Mouse (Mus musculus) heart, embryonic 16.5 days (tissue): ENCODE measurements around the gene Cacna1c. TPM values are rescaled to one million over a fixed set of nuclear protein-coding genes. Genes with fewer than 3 reads are reported as not detected.

Experiments used
- ATAC-seq: fragments of 200-750 bp; cut with Nextera tagmentation; replicated peaks from 2 replicates; pipeline ENCODE4 v1.8.0; 2017; ENCODE audit warnings: moderate number of reproducible peaks; ENCODE audit not compliant: insufficient read depth, low FRiP score; ENCODE audit errors: extremely low read depth
- H3K27ac ChIP-seq: fragments of 300-500 bp; sonication (generic); 2 replicates; pipeline ENCODE4 v1.5.1; 2014; ENCODE audit warnings: mild to moderate bottlenecking, low read length, control low read depth, moderate library complexity
- H3K27me3 ChIP-seq: fragments of 300-500 bp; sonication (generic); 2 replicates; pipeline ENCODE4 v1.6.1; 2014; ENCODE audit warnings: low read length, mixed read lengths; ENCODE audit not compliant: control insufficient read depth, insufficient read depth
- H3K36me3 ChIP-seq: fragments of 300-500 bp; sonication (generic); 2 replicates; pipeline ENCODE4 v1.6.1; 2014; ENCODE audit not compliant: control insufficient read depth, insufficient read depth
- H3K4me1 ChIP-seq: fragments of 300-500 bp; sonication (generic); 2 replicates; pipeline ENCODE4 v1.6.1; 2014; ENCODE audit warnings: low read length, mixed read lengths; ENCODE audit not compliant: control insufficient read depth, insufficient read depth
- H3K4me2 ChIP-seq: fragments of 300-500 bp; sonication (generic); 2 replicates; pipeline ENCODE4 v1.6.1; 2014; ENCODE audit warnings: low read depth, mild to moderate bottlenecking, control low read depth, low read length
- H3K4me3 ChIP-seq: fragments of 300-500 bp; sonication (generic); 2 replicates; pipeline ENCODE4 v1.5.1; 2014; ENCODE audit warnings: mild to moderate bottlenecking, control low read depth, low read length
- H3K9ac ChIP-seq: fragments of 300-500 bp; sonication (generic); 2 replicates; pipeline ENCODE4 v1.6.1; 2014; ENCODE audit warnings: low read length, control low read depth
- H3K9me3 ChIP-seq: fragments of 300-500 bp; sonication (generic); replicated peaks from 2 replicates; pipeline ENCODE4 v1.6.1; 2016; ENCODE audit warnings: low read length; ENCODE audit not compliant: control insufficient read depth
- WGBS: fragments of 180-500 bp; shearing (Covaris S2); extraction: QIAGEN DNeasy Blood & Tissue Kit; methylation state at CpG from one replicate; pipeline ENCODE4 v1.1.7; 2014; 5-methylcytosine and 5-hydroxymethylcytosine counted together
- polyA plus RNA-seq: library from polyadenylated mRNA; unstranded; fragments of >200 nt; fragmentation: Nextera tagmentation; extraction: Ambion mirVana; gene quantifications from 2 replicates; pipeline ENCODE4 v1.2.1, GENCODE M21; 2015

Cacna1c gene
- polyA plus RNA-seq, 1 experiment from 2014 or later = 66.2 TPM

DNA sequence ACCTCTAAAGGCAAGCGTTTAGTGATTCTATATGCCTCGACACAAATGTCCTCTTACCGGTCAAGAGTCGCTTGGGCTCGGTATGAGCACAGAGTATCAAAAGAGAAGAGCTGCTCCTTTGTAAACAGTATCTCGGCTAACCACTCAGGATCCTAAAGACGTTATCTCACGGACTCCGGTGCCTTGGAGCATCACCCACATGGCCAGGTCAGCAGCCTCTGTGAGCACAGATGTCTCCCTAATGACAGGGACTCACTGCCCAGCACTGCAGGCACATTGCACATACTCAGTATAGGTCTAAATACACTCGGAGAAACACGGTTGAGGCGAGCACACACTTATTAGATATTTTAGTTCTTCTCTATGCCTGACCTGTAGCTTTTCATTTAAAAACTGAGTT, 271.8 kb downstream of the Cacna1c start:
- ATAC-seq = no peak
- no peak overlapping the region for H3K27ac ChIP-seq
- H3K4me2 ChIP-seq = no peak overlapping the region
- no peak overlapping the region for H3K4me3 ChIP-seq
- H3K27me3 ChIP-seq = no peaks in the 10 kb centered on the region
- no peaks in the 10 kb centered on the region for H3K9me3 ChIP-seq
- peaks cover 7% of the 10 kb centered on the region for H3K4me1 ChIP-seq
- 63% methylated on average over 12 of the region's 12 CpGs for WGBS
- H3K9ac ChIP-seq = no peak overlapping the region
- H3K36me3 ChIP-seq = no peaks in the 10 kb centered on the region

DNA sequence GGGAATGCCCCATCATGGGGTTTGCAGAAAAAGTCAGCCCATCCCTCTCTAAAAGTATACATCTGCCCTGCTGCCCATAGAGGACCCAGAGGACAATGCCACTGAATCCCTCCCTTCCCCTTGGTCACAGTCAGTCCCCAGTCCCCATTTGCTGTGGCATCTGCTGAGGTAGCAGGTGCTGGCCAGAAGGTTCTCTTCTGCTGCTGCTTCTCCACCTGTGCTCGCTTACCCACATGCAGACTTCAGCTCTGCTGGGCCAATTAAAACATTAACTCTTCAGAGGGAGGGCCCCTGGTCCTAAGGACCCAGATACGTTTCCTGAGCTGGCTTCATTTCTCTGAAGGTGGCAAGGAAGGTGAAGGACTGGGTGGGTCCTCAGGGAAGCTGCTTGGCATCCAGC, 272.3 kb downstream of the Cacna1c start:
- 53% methylated on average over 2 of the region's 2 CpGs for WGBS
- Histone ChIP-seq H3K36me3 (no peaks in the 10 kb centered on the region), H3K4me1 (peaks cover 7% of the 10 kb centered on the region), H3K27ac (no peak overlapping the region), H3K4me2 (no peak overlapping the region), H3K4me3 (no peak overlapping the region), H3K9ac (no peak overlapping the region), H3K27me3 (no peaks in the 10 kb centered on the region), H3K9me3 (no peaks in the 10 kb centered on the region)
- ATAC-seq = no peak

GRCm38 (mm10) chr6:118923212-118923577, 273.0 kb downstream of the Cacna1c start:
- no peaks in the 10 kb centered on the region for H3K27me3 ChIP-seq
- peaks cover 7% of the 10 kb centered on the region for H3K4me1 ChIP-seq
- H3K4me2 ChIP-seq = no peak overlapping the region
- no peak for ATAC-seq
- no peak overlapping the region for H3K9ac ChIP-seq
- no peaks in the 10 kb centered on the region for H3K36me3 ChIP-seq
- no peak overlapping the region for H3K27ac ChIP-seq
- 63% methylated on average over 5 of the region's 5 CpGs for WGBS
- no peaks in the 10 kb centered on the region for H3K9me3 ChIP-seq
- no peak overlapping the region for H3K4me3 ChIP-seq

DNA sequence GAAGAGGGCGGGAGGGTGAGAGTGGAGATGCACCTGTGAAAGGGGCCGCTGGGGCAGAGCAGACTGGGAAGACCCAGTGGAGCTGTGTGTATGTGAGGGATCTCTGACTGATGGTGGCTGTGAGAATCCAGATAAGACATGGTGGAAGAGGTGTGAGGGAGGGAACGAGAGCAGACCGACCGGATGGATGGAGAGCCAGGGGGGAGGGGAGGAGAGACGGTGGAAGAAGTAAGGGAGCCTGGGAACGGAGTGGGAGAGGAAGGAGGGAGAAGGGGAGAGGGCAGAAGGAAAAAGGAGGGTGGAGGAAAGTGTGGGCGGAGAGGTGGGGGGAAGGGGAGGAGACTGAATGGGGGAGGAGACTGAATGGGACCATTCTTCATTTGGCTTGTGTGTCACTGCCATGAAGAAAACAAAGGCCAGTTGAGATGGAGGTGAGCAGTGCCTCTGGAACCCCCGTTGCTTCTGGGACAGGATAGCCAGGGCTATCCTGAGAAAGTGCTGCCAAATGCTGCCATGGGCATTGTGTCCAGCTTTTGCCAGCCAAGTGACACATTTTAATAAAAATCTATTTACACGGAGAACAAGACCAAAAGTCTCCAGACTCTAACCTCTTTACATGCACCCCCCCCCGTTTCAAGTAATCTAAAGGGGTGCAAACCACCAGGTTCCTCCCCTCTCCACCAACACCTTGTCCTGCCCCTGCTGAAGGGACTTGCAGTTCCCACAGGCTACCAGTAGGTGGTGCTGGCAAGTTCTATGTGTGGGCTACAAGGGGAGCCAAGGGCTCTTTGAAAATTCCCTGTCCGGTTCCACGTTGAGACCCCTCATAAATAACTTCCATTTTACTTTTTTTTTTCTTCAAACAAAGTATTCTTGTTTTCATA, 273.6 kb downstream of the Cacna1c start:
- Histone ChIP-seq H3K9ac (no peak overlapping the region), H3K27ac (no peak overlapping the region), H3K36me3 (no peaks in the 10 kb centered on the region), H3K4me2 (no peak overlapping the region), H3K27me3 (no peaks in the 10 kb centered on the region), H3K4me1 (peaks cover 7% of the 10 kb centered on the region), H3K4me3 (no peak overlapping the region), H3K9me3 (no peaks in the 10 kb centered on the region)
- WGBS = 18% methylated on average over 13 of the region's 13 CpGs
- ATAC-seq = no peak

DNA sequence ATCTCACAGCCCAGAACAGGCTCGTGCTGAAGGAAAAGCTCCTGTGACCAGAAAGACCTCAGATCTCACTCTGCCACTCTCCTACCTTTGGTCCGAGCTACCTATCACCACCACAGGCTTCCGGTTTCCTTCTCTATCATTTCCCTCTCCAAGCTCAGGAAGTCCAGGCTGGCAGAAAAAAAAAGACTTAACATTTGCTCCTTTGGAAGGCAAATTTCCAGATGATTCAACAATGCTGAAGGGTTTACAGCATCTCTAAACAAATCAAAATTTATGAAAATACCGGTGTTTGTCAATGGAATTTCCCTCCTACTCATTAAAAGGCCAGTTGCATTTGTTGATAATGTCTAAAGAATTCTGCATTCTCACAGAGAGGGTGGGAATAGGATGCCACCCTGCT, 288.0 kb downstream of the Cacna1c start:
- Histone ChIP-seq H3K9ac (no peak overlapping the region), H3K4me2 (no peak overlapping the region), H3K4me3 (no peak overlapping the region), H3K9me3 (no peaks in the 10 kb centered on the region), H3K27ac (no peak overlapping the region), H3K27me3 (no peaks in the 10 kb centered on the region), H3K4me1 (peaks cover 32% of the 10 kb centered on the region), H3K36me3 (no peaks in the 10 kb centered on the region)
- ATAC-seq = no peak
- 52% methylated on average over 4 of the region's 4 CpGs for WGBS

DNA sequence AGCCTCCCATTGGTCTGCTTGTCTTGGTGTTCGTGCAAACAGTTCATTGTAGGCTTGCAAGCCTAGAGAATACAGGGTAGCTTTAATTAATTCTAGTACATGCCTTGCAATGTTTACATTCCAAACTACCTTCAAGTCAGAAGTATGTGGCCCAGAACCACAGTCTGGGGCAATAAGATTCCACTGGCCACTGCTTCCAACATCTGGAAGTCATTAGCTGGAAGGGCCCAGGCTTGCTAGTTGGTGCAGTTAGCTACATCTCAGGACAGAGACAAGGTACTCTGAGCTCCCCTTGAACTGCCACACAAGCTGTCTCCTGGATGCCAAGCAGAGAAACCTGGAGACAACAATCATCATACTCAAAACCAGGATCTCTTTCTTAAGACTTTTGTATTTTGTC, 288.5 kb downstream of the Cacna1c start:
- Histone ChIP-seq H3K4me1 (peaks cover 27% of the 10 kb centered on the region), H3K9ac (no peak overlapping the region), H3K36me3 (no peaks in the 10 kb centered on the region), H3K4me3 (no peak overlapping the region), H3K27ac (no peak overlapping the region), H3K9me3 (no peaks in the 10 kb centered on the region), H3K27me3 (no peaks in the 10 kb centered on the region), H3K4me2 (no peak overlapping the region)
- no peak for ATAC-seq
- 67% methylated on average over 1 of the region's 1 CpGs for WGBS

GRCm38 (mm10) chr6:118906878-118907277, 289.3 kb downstream of the Cacna1c start:
- H3K4me1 ChIP-seq = peaks cover 25% of the 10 kb centered on the region
- ATAC-seq = peak; percentile 78; the same call in 1 of the 2 replicates
- peak overlapping the region; percentile 19; the same call in 1 of the 2 replicates for H3K4me2 ChIP-seq
- 48% methylated on average over 5 of the region's 5 CpGs for WGBS
- no peak overlapping the region for H3K9ac ChIP-seq
- no peaks in the 10 kb centered on the region for H3K9me3 ChIP-seq
- H3K36me3 ChIP-seq = no peaks in the 10 kb centered on the region
- H3K27me3 ChIP-seq = no peaks in the 10 kb centered on the region
- H3K4me3 ChIP-seq = no peak overlapping the region
- no peak overlapping the region for H3K27ac ChIP-seq

GRCm38 (mm10) chr6:118899688-118900087, 296.5 kb downstream of the Cacna1c start:
- Histone ChIP-seq H3K4me2 (no peak overlapping the region), H3K27me3 (no peaks in the 10 kb centered on the region), H3K4me1 (peaks cover 23% of the 10 kb centered on the region), H3K36me3 (no peaks in the 10 kb centered on the region), H3K9me3 (no peaks in the 10 kb centered on the region), H3K4me3 (no peak overlapping the region), H3K9ac (no peak overlapping the region), H3K27ac (no peak overlapping the region)
- WGBS = 81% methylated on average over 8 of the region's 8 CpGs
- no peak for ATAC-seq

DNA sequence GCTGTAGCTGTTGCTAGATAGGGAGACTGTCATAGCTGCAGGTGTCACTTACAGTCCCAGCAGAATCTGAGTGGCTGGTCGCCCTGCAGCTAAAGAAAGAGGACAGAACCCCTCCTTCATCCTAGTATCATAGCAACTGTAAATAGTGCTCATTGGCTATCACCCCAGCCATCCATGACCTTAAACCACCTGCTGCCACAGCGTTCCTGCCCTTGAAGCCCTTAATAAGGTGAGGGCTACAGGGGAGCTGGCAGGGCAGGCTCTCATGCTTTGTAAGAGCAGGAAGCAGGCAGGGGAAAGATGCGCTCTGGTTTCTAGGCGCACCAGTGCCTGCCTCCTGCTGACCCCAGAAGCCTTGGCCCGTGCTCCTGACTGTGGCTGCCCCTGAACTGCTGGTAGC, 299.1 kb downstream of the Cacna1c start:
- 38% methylated on average over 5 of the region's 5 CpGs for WGBS
- Histone ChIP-seq H3K36me3 (no peaks in the 10 kb centered on the region), H3K27ac (no peak overlapping the region), H3K4me2 (no peak overlapping the region), H3K4me1 (peaks cover 25% of the 10 kb centered on the region), H3K9me3 (no peaks in the 10 kb centered on the region), H3K4me3 (no peak overlapping the region), H3K27me3 (no peaks in the 10 kb centered on the region), H3K9ac (no peak overlapping the region)
- ATAC-seq = peak; percentile 49; the same call in 1 of the 2 replicates
